Mouse (Mus musculus) heart, postnatal 25 days (tissue): ENCODE measurements around the gene Pabpc1l. TPM values are rescaled to one million over a fixed set of nuclear protein-coding genes. Genes with fewer than 3 reads are reported as not detected.
A peak's percentile ranks its signal among the peaks of the same experiment; 100 is the strongest.

Experiments
- DNase-seq: peaks from one replicate; pipeline ENCODE4 v3.0.0; 2022; ENCODE audit warnings: low spot score
- intact Hi-C: fragments of 180-260 bp; cut with DNase I; formaldehyde crosslinking; loops from one replicate; pipeline ENCODE4 v1.15.1; 2025
- total RNA-seq, 2 experiments: library from RNA; stranded (reverse); gene quantifications; 2 replicates each; pipeline ENCODE4 v1.2.3; 2021

The Pabpc1l gene
- 1 to 10 TPM in 1 of 2 experiments, under 1 TPM in 1; 0.96 to 1.3 TPM for total RNA-seq

DNA sequence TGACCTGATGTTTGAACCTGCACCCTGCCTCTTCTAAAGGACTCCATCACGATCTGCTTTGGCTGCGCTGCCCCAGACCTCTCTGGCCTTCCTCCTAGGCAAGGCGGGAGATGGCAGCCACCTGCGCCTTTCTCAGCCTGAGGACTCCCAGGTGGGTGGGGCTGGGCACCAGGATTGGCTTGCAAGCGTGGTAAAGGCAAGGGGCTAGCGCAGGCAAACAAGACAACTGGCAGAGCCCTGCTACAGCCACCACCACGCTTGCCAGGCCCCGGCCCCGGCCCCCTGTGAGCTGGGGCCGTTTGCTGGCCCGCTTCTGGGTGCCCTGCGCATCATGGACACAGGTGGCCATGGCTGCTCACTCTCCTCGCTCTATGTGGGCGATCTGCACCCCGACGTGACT, at the start of gene Pabpc1l:
TSS of gene Pabpc1l (plus strand) at position 301 of the 400 bp plus-strand sequence.
- DNase-seq = no peak

GRCm38 (mm10) chr2:163976448-163976847, 48.8 kb upstream of the Pabpc1l start:
- intact Hi-C loops = no loop called here
- DNase-seq = no peak

More for the DNA sequence above, at the start of gene Pabpc1l:
- intact Hi-C loops = no loop called here

- DNase-seq = no peak
- intact Hi-C loops = no loop called here
These were observed 38.0 kb upstream of the Pabpc1l start for GRCm38 (mm10) chr2:163987233-163987632.

DNA sequence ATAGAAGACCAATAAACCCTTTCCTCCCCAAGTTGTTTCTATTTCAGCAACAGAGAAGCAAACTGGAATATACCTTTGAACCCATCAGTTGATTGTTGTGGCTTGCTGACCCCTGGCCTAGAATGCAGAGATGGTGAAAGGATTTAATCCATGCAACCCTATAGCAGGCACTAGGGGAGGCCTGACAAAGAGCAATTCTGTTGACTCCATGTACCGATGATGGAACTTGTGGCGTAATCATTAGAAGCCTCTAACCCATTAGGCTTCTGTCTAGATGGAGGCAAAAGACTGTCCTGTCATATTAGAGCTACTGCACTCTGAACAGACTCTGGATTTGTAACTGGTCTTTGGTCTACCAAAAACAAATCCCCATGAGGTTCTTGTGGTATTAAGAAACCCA, 32.4 kb upstream of the Pabpc1l start:
- intact Hi-C loops = loop anchor here (5.0 kb wide), 1 partner anchor 79 kb away; the partner anchor contains the start of genes Stk4 and Tomm34
- DNase-seq = no peak

- intact Hi-C loops = loop anchor here (5.0 kb wide), 1 partner anchor 78 kb away; the partner anchor contains the start of genes Stk4 and Tomm34
- DNase-seq = no peak
These were observed 30.6 kb upstream of the Pabpc1l start, which contains the start of gene Ywhab for GRCm38 (mm10) chr2:163994654-163994976. Gene Ywhab (plus strand): TSS chr2:163994960.

GRCm38 (mm10) chr2:163994977-163995862, 30.0 kb upstream of the Pabpc1l start:
- intact Hi-C loops = loop anchor here (5.0 kb wide), 1 partner anchor 77 kb away; the partner anchor contains the start of genes Stk4 and Tomm34
- DNase-seq = peak; percentile 96

DNA sequence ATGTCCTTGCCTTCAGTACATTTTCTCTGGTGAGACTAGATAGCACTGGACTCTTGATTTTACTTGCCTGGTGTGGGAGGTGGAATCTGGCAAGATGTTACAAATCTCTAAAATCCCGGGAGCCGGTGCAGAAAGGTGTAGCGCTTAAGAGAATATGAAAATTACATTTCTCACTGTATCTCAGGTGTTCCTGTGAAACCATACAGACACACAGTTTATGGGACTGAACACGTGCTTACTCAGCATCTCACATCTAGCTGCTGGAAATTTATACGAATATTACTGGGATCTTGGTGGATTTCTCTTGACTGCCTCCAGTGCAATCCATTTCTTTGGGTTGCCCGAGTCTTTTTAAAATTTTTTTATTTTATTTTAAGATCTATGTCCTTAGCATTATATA, 29.0 kb upstream of the Pabpc1l start:
- no peak for DNase-seq
- intact Hi-C loops = no loop called here

DNA sequence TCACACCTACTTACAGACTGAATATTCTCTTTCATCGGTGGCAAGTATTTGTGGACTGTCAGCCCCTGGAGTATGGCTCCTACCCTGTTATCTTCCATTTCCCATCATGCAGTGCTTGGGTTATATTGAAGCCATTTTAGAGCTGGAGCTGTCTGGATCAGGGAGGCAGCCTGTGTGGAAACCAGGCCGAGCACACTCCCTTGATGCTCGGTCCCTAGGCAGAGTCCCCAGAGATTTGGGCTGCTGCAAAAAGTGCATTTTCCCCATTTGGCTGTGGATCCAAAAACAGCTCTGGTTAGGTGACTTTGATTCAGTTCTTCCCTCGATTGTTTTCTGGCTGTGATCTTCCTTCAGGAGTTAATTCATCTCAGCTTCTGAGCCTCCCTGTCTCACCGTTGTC, 28.4 kb upstream of the Pabpc1l start:
- intact Hi-C loops = no loop called here
- DNase-seq = no peak

DNA sequence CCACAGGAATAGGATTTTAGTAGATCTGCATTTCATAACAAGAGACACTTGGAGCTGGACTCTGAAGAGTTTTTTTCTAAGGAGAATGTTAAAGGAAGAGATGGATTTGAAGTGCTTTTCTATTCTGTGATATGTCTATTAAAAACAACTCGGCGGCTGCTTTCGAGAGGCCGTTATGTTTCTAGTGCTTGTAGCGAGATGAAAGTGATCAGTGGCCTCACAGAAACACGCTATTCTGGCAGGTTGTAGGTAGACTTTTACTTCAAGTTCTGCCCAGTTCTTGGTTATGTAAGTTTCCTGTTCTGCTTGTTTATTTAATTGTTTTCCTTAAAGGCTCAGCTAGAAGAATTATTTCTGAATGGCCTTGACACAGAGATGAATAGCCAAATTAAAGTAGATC, 26.3 kb upstream of the Pabpc1l start:
- no peak for DNase-seq
- intact Hi-C loops = no loop called here

DNA sequence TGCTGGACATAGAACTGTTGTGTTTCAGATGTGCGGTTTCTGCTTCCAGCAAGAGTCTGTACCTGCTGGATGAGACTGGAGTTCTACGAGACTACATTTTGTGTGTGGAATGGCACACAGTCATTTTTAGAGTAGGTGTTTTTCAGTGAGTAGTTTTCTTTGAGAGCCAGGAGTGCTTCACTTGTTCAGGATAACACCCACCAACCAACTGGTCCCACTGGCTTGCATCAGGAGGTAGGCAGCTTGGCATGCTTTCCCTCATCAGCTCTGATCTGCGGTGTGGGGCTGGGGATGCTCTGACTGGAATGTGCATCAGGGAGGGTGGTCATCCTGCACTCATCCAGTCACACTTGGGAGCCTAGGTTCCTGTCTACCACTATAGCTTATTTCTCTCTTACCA, 22.6 kb upstream of the Pabpc1l start:
- no peak for DNase-seq
- intact Hi-C loops = no loop called here

GRCm38 (mm10) chr2:164004503-164004902, 20.7 kb upstream of the Pabpc1l start:
- intact Hi-C loops = no loop called here
- no peak for DNase-seq

DNA sequence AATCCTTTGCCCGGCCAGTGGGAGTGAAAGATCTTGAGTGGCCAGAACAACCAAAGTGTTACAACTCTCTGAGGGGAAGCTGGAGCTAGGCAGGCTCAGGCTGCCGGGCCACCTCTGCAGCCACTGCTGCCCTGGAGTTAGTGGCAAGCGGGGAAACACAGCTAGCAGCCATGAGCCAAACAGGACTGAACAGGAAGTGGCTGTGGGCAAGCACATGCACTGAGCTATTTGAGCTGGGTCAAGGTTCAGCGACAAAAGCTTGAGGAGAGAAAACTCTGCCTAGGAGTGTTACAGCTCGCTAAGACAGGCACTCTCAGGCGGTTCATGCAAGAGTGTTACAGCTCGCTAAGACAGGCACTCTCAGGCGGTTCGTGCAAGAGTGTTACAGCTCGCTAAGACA, 18.3 kb upstream of the Pabpc1l start:
- no peak for DNase-seq
- intact Hi-C loops = no loop called here

GRCm38 (mm10) chr2:164007547-164007946, 17.7 kb upstream of the Pabpc1l start:
- DNase-seq = no peak
- intact Hi-C loops = no loop called here

DNA sequence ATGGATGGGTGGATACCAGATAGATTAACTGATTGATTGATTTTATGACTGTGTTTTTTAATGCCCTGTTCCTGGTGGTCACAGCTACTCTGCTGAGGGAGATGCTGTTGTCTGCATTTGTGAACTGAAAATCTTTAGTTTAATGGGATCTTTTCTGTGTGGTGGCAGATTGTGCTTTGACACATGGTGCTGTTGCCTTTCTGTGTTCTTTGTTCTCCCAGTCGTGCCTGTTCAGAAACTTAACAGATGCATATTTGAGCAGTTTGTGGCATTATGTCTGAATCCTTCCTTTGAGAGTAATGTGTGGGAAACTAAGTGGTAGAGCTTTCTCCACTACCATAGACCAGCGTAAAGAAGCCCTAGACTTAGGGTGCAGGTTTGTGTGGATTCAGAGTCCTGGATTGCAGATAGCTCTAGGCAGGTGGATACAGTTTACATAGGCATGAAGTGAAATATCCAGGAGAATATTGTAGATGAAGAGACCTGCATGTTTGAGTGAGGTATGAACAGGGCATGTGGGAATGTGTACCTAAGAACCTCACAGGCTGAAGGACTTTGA, 17.2 kb upstream of the Pabpc1l start:
- intact Hi-C loops = no loop called here

GRCm38 (mm10) chr2:164009227-164009626, 16.0 kb upstream of the Pabpc1l start:
- no peak for DNase-seq
- intact Hi-C loops = no loop called here

More for the DNA sequence above, 17.2 kb upstream of the Pabpc1l start:
- DNase-seq = no peak

- DNase-seq = no peak
- intact Hi-C loops = no loop called here
These were observed 14.8 kb upstream of the Pabpc1l start for GRCm38 (mm10) chr2:164010496-164010895.

DNA sequence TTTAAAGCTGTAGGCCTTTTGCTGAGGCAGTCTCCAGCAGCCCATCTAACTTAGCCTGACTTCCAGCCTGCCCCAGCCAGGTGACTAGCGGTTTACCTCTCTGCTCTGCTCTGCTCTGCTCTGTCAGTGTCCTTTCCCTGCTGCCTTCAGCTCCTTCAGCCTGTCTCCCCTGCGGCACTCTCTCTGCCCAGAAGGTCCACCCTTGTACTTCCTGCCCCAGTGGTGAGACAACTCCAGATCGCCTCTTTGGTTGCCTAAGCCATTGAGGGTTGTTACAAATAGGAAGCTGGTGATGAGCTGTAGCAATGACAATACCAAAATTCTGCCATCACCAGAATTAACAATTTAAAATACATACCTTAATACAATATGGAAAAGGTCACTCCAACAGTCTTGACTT, 14.3 kb upstream of the Pabpc1l start:
- intact Hi-C loops = no loop called here
- no peak for DNase-seq

GRCm38 (mm10) chr2:164015304-164015703, 9.9 kb upstream of the Pabpc1l start:
- intact Hi-C loops = no loop called here
- no peak for DNase-seq

- DNase-seq = no peak
- intact Hi-C loops = no loop called here
These were observed 6.3 kb upstream of the Pabpc1l start for GRCm38 (mm10) chr2:164018910-164019309.

DNA sequence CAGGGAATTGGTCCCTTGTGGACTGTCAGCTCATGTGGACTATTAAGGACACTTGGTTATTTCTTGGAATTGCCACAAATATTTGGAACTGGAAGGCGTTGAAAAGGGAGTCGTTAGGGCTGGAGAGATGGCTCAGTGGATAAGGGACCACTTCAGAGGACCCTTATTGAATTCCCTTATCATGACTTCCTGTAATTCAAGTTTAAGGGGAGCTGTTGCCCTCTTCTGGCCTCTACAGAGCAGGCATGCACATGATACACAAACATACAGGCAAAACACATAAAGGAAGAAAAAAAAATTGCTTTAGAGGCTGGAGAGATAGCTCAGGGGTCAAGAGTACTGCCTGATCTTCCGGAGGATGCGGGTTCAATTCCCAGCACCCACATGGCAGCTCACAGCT, 5.3 kb upstream of the Pabpc1l start:
- intact Hi-C loops = no loop called here
- DNase-seq = no peak

DNA sequence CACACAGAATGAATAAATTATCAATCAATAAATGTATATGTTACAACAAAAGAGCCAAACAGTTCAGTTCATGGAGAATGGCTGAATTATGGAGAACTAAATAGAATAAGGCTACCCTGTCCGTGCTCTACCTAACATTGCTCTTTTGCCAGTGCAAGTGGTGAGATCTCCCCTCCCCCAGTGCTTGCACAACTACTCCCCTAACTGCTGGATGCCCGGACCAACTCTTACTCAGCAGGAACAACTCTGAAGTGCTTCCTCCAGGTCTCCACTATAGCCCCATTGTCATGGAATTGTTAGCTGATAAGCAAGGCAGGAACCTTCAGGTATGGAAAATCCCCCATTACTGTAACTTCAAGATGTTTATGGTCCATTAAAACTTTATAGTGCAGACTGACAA, 3.1 kb upstream of the Pabpc1l start:
- DNase-seq = no peak
- intact Hi-C loops = no loop called here
